Mouse (Mus musculus) neural tube, embryonic 13.5 days (tissue): ENCODE measurements at regions not wholly inside any gene's neighbourhood (a gene's known extent, or its start where the extent isn't known, plus 50 kb on each side); places are given as distances from the start of the nearest gene placed in this dataset.

Source experiments
- ATAC-seq: fragments of 200-750 bp; cut with Nextera tagmentation; 2 replicates; pipeline ENCODE4 v1.8.0; 2017; ENCODE audit warnings: low read depth, mild to moderate bottlenecking, moderate TSS enrichment, moderate library complexity
- H3K27ac ChIP-seq: fragments of 300-500 bp; sonication (generic); replicated peaks from 2 replicates; pipeline ENCODE4 v1.5.1; 2015; ENCODE audit warnings: moderate library complexity, mild to moderate bottlenecking, inconsistent platforms
- H3K27me3 ChIP-seq: fragments of 300-500 bp; sonication (generic); 2 replicates; pipeline ENCODE4 v1.6.1; 2015; ENCODE audit warnings: mild to moderate bottlenecking, inconsistent platforms
- H3K36me3 ChIP-seq: fragments of 300-500 bp; sonication (generic); 2 replicates; pipeline ENCODE4 v1.6.1; 2015; ENCODE audit warnings: mild to moderate bottlenecking, inconsistent platforms
- H3K4me1 ChIP-seq: fragments of 300-500 bp; sonication (generic); replicated peaks from 2 replicates; pipeline ENCODE4 v1.6.1; 2015; ENCODE audit warnings: inconsistent platforms
- H3K4me2 ChIP-seq: fragments of 300-500 bp; sonication (generic); 2 replicates; pipeline ENCODE4 v1.6.1; 2015; ENCODE audit warnings: inconsistent platforms, mild to moderate bottlenecking, moderate library complexity
- H3K4me3 ChIP-seq: fragments of 300-500 bp; sonication (generic); 2 replicates; pipeline ENCODE4 v1.5.1; 2015; ENCODE audit warnings: mild to moderate bottlenecking, inconsistent platforms
- H3K9ac ChIP-seq: fragments of 300-500 bp; sonication (generic); 2 replicates; pipeline ENCODE4 v1.6.1; 2015; ENCODE audit warnings: moderate library complexity, mild to moderate bottlenecking, inconsistent platforms
- H3K9me3 ChIP-seq: fragments of 300-500 bp; sonication (generic); 2 replicates; pipeline ENCODE4 v1.6.1; 2016; ENCODE audit warnings: inconsistent platforms
- WGBS: fragments of 180-500 bp; shearing (Covaris S2); methylation state at CpG from one replicate; pipeline ENCODE4 v1.1.7; 2015; 5-methylcytosine and 5-hydroxymethylcytosine counted together

GRCm38 (mm10) chr16:95820606-95821005 is 118.7 kb downstream of the Ets2 start:
- no peak overlapping the region for H3K9ac ChIP-seq
- no peak overlapping the region for H3K4me3 ChIP-seq
- 89% methylated on average over 8 of the region's 8 CpGs for WGBS
- H3K27me3 ChIP-seq: no peaks in the 10 kb centered on the region
- no peak for ATAC-seq
- H3K4me1 ChIP-seq: peaks cover 9% of the 10 kb centered on the region
- no peak overlapping the region for H3K27ac ChIP-seq
- no peaks in the 10 kb centered on the region for H3K36me3 ChIP-seq
- no peak overlapping the region for H3K4me2 ChIP-seq
- no peaks in the 10 kb centered on the region for H3K9me3 ChIP-seq

- no peak overlapping the region for H3K27ac ChIP-seq
- peaks cover 3% of the 10 kb centered on the region for H3K4me1 ChIP-seq
- no peak overlapping the region for H3K4me3 ChIP-seq
- no peaks in the 10 kb centered on the region for H3K9me3 ChIP-seq
- H3K9ac ChIP-seq: no peak overlapping the region
- no peaks in the 10 kb centered on the region for H3K36me3 ChIP-seq
- no peak overlapping the region for H3K4me2 ChIP-seq
- no peak for ATAC-seq
- no peaks in the 10 kb centered on the region for H3K27me3 ChIP-seq
- 79% methylated on average over 1 of the region's 1 CpGs for WGBS
Measured at GRCm38 (mm10) chr16:95820013-95820412, 118.1 kb downstream of the Ets2 start.

- H3K9ac ChIP-seq: no peak overlapping the region
- H3K4me3 ChIP-seq: no peak overlapping the region
- no peak overlapping the region for H3K27ac ChIP-seq
- H3K36me3 ChIP-seq: no peaks in the 10 kb centered on the region
- no peaks in the 10 kb centered on the region for H3K27me3 ChIP-seq
- H3K4me2 ChIP-seq: no peak overlapping the region
- H3K9me3 ChIP-seq: no peaks in the 10 kb centered on the region
- WGBS: 97% methylated on average over 13 of the region's 13 CpGs
- ATAC-seq: no peak
- H3K4me1 ChIP-seq: no peaks in the 10 kb centered on the region
Measured at GRCm38 (mm10) chr16:95815966-95816365, 114.1 kb downstream of the Ets2 start.

GRCm38 (mm10) chr16:95815206-95815731 is 113.4 kb downstream of the Ets2 start:
- 92% methylated on average over 6 of the region's 6 CpGs for WGBS
- ATAC-seq: no peak
- no peaks in the 10 kb centered on the region for H3K27me3 ChIP-seq
- H3K4me3 ChIP-seq: no peak overlapping the region
- H3K27ac ChIP-seq: no peak overlapping the region
- no peaks in the 10 kb centered on the region for H3K36me3 ChIP-seq
- H3K9ac ChIP-seq: no peak overlapping the region
- H3K4me1 ChIP-seq: no peaks in the 10 kb centered on the region
- H3K9me3 ChIP-seq: no peaks in the 10 kb centered on the region
- H3K4me2 ChIP-seq: no peak overlapping the region

- Histone ChIP-seq H3K4me3 (no peak overlapping the region), H3K36me3 (no peaks in the 10 kb centered on the region), H3K27ac (no peak overlapping the region), H3K27me3 (no peaks in the 10 kb centered on the region), H3K4me1 (no peaks in the 10 kb centered on the region), H3K9ac (no peak overlapping the region), H3K9me3 (no peaks in the 10 kb centered on the region), H3K4me2 (no peak overlapping the region)
- WGBS: 78% methylated on average over 9 of the region's 9 CpGs
- no peak for ATAC-seq
Measured at GRCm38 (mm10) chr16:95814513-95815118, 112.7 kb downstream of the Ets2 start.

GRCm38 (mm10) chr16:95811092-95811491 is 109.2 kb downstream of the Ets2 start:
- H3K9ac ChIP-seq: no peak overlapping the region
- H3K9me3 ChIP-seq: no peaks in the 10 kb centered on the region
- H3K4me2 ChIP-seq: no peak overlapping the region
- H3K4me1 ChIP-seq: no peaks in the 10 kb centered on the region
- 68% methylated on average over 6 of the region's 6 CpGs for WGBS
- no peak overlapping the region for H3K27ac ChIP-seq
- ATAC-seq: no peak
- no peak overlapping the region for H3K4me3 ChIP-seq
- H3K36me3 ChIP-seq: no peaks in the 10 kb centered on the region
- H3K27me3 ChIP-seq: no peaks in the 10 kb centered on the region

GRCm38 (mm10) chr16:95809127-95809876 is 107.4 kb downstream of the Ets2 start:
- Histone ChIP-seq H3K36me3 (no peaks in the 10 kb centered on the region), H3K9ac (no peak overlapping the region), H3K27ac (no peak overlapping the region), H3K4me1 (no peaks in the 10 kb centered on the region), H3K4me2 (no peak overlapping the region), H3K27me3 (no peaks in the 10 kb centered on the region), H3K9me3 (no peaks in the 10 kb centered on the region), H3K4me3 (no peak overlapping the region)
- no peak for ATAC-seq
- WGBS: 88% methylated on average over 21 of the region's 21 CpGs

- Histone ChIP-seq H3K36me3 (no peaks in the 10 kb centered on the region), H3K9me3 (no peaks in the 10 kb centered on the region), H3K4me3 (no peak overlapping the region), H3K27me3 (no peaks in the 10 kb centered on the region), H3K27ac (no peak overlapping the region), H3K9ac (no peak overlapping the region), H3K4me1 (peaks cover 7% of the 10 kb centered on the region; the same call in 1 of the 2 replicates), H3K4me2 (no peak overlapping the region)
- 51% methylated on average over 5 of the region's 5 CpGs for WGBS
- no peak for ATAC-seq
Measured at GRCm38 (mm10) chr16:95806510-95806909, 104.6 kb downstream of the Ets2 start.

GRCm38 (mm10) chr16:95804199-95804598 is 102.3 kb downstream of the Ets2 start:
- no peak overlapping the region for H3K9ac ChIP-seq
- H3K36me3 ChIP-seq: no peaks in the 10 kb centered on the region
- no peaks in the 10 kb centered on the region for H3K9me3 ChIP-seq
- no peaks in the 10 kb centered on the region for H3K27me3 ChIP-seq
- no peak for ATAC-seq
- H3K4me2 ChIP-seq: no peak overlapping the region
- H3K4me3 ChIP-seq: no peak overlapping the region
- 57% methylated on average over 1 of the region's 1 CpGs for WGBS
- H3K4me1 ChIP-seq: peaks cover 7% of the 10 kb centered on the region; the same call in 1 of the 2 replicates
- no peak overlapping the region for H3K27ac ChIP-seq

GRCm38 (mm10) chr16:95802641-95803040 is 100.8 kb downstream of the Ets2 start:
- 0 out of 2 replicates have a peak overlapping the region, but pooled peaks have one; percentile 15 for H3K27ac ChIP-seq
- H3K9ac ChIP-seq: no peak overlapping the region
- H3K27me3 ChIP-seq: no peaks in the 10 kb centered on the region

GRCm38 (mm10) chr16:95802207-95802606 is 100.3 kb downstream of the Ets2 start:
- H3K4me1 ChIP-seq: peaks cover 16% of the 10 kb centered on the region

More at GRCm38 (mm10) chr16:95802641-95803040, 100.8 kb downstream of the Ets2 start:
- ATAC-seq: no peak; the same call in 1 of the 2 replicates
- Histone ChIP-seq H3K4me2 (no peak overlapping the region), H3K4me3 (no peak overlapping the region), H3K36me3 (no peaks in the 10 kb centered on the region), H3K9me3 (no peaks in the 10 kb centered on the region), H3K4me1 (peaks cover 16% of the 10 kb centered on the region)

GRCm38 (mm10) chr16:95800911-95801442 is 99.1 kb downstream of the Ets2 start:
- Histone ChIP-seq H3K4me3 (no peak overlapping the region), H3K27me3 (no peaks in the 10 kb centered on the region), H3K9ac (no peak overlapping the region), H3K27ac (no peak overlapping the region), H3K36me3 (no peaks in the 10 kb centered on the region), H3K4me1 (peaks cover 16% of the 10 kb centered on the region), H3K4me2 (no peak overlapping the region), H3K9me3 (no peaks in the 10 kb centered on the region)
- whole genome bisulfite sequencing: 83% methylated on average over 7 of the region's 7 CpGs
- no peak for ATAC-seq

More at GRCm38 (mm10) chr16:95802207-95802606, 100.3 kb downstream of the Ets2 start:
- H3K27me3 ChIP-seq: no peaks in the 10 kb centered on the region
- 48% methylated on average over 4 of the region's 4 CpGs for WGBS
- peak overlapping the region; percentile 15; the same call in 1 of the 2 replicates for H3K27ac ChIP-seq
- no peak overlapping the region for H3K4me2 ChIP-seq
- no peaks in the 10 kb centered on the region for H3K36me3 ChIP-seq
- H3K9ac ChIP-seq: no peak overlapping the region
- H3K9me3 ChIP-seq: no peaks in the 10 kb centered on the region
- no peak overlapping the region for H3K4me3 ChIP-seq
- peak; percentile 15; the same call in 1 of the 2 replicates for ATAC-seq
